Mouse (Mus musculus): ENCODE data around the gene Krtap14. TPM values are rescaled to one million over a fixed set of nuclear protein-coding genes. Genes with fewer than 3 reads are reported as not detected.

The Krtap14 gene
- not detected in 2 replicates for total RNA-seq (2015)
- not detected in 2 replicates for total RNA-seq (2017)

DNA sequence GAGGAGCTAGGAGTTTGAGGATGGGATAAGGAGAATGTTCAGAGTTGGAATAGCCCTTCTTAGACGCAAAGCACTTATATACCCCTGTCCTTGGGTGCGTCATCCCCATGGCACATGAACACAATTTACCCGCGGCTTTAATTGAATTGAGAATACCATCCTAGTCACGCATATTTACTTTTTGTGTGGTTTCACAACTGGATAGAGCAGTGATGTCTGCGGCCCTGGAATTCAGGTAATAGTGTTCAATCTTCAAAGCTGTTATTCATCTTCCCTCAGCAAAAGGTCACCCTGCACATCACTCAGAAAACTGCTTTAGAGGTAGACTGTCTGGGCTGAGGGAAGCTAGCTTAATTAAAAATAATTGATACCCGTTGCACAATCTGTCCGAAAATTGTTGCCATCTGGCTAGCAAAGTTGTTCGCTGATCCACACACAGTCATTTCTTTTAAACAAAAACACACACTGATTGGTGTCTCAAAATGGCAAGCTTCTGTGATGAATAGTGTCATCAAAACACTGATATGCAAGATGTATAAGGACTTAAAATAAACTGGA, at the start of gene Krtap14:
TSS of gene Krtap14 (minus strand) at position 51 of the 558 bp plus-strand sequence.
- ATAC-seq (replicated peaks; ENCODE audit: poor library complexity) = no peak

- ATAC-seq (replicated peaks; ENCODE audit: poor library complexity) = no peak
These were observed 48.2 kb upstream of the Krtap14 start, which contains the start of gene Krtap19-2 for GRCm38 (mm10) chr16:88874169-88874568. Gene Krtap19-2 (minus strand): TSS chr16:88874269.

DNA sequence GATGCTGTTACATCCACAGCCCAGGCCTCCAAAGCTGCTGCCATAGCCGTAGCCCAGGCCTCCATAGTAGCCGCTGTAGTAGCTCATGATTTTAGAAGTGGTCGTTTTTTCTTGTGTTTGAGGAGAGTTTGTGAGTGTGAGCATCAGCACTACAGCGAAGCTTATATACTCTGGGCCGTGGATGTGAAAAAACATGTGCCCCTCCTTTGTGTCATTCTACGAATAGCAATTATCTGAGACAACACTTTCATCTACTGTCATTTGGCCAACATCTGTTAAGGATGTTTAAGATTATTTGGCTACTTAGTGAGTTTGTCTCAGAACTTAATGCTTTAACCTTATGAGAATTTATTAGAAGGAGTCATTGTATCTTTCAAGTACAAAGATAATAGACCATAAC, 43.4 kb upstream of the Krtap14 start, which contains the start of gene Krtap19-1:
TSS of gene Krtap19-1 (minus strand) at position 101 of the 400 bp plus-strand sequence.
- no peak for ATAC-seq (replicated peaks; ENCODE audit: poor library complexity)

GRCm38 (mm10) chr16:88864887-88865407, 39.0 kb upstream of the Krtap14 start:
- ATAC-seq (replicated peaks; ENCODE audit: poor library complexity) = no peak

GRCm38 (mm10) chr16:88851450-88851849, 25.5 kb upstream of the Krtap14 start:
- ATAC-seq (replicated peaks; ENCODE audit: poor library complexity) = peak; percentile 77

DNA sequence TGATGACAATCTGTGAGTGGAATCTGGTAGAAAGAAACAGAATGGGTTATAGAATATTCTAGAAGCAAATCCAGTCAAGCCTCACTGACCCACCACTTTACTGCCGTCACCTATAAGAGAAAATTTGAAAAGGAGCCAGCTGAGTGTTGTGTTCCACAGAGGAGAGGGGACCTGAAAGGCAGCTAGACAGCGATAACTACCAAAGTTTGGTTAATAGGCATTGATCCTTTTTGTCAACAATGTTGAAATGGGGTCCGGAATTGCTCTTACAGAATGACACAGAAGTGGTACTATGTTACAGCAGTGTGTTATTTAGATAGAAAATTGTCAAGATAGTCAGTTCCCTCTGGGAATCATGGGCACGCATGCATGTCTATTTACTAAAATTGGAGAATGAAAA, 22.6 kb upstream of the Krtap14 start:
- ATAC-seq (replicated peaks; ENCODE audit: poor library complexity) = no peak

GRCm38 (mm10) chr16:88847363-88847762, 21.4 kb upstream of the Krtap14 start:
- ATAC-seq (replicated peaks; ENCODE audit: poor library complexity) = no peak

DNA sequence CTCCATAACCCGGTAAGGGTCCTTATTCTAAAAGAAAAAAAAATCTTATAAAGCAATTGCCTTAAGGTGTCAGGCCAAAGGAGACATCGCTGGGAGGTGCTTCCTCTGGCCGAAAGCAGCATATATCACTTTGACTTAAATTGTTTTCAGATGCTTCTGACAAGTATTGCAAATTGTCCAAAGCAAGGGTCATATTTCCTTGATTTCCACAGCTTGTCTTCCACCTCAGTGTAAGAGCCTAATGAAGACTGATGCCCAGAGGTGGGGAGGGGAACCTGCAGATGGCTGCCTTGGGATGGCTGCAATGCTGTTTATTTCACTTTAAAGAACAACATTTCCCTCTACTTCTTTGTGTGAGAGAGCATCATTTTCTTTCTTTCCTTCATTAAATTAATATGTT, 1.0 kb upstream of the Krtap14 start:
- no peak for ATAC-seq (replicated peaks; ENCODE audit: poor library complexity)

GRCm38 (mm10) chr16:88823736-88824135, 2.2 kb downstream of the Krtap14 start:
- ATAC-seq (replicated peaks; ENCODE audit: poor library complexity) = peak; percentile 34; the same call in 1 of the 2 replicates

GRCm38 (mm10) chr16:88820066-88820465, 5.9 kb downstream of the Krtap14 start, which contains the start of gene Krtap15:
Gene Krtap15 (plus strand): TSS chr16:88820215.
- no peak for ATAC-seq (replicated peaks; ENCODE audit: poor library complexity)

DNA sequence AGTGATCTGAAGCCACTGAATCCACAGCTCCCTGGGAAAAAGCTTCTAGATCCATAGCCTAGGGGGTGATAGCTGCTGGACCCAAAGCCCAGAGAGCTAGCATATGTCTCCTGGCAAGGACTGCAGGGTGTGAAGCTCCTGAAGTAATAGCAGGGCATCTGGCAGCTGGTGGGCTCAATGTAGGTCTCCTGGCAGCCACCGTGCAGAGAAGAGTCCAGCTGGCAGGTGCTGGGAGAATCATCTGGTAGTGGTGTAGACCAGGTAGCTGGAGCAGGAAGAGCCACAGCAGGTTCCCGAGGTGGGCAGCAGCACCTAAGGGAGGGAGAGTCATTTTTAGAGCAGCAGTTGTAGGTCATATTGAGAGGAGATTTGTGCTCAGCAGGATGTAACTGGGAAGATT, 14.1 kb downstream of the Krtap14 start, which contains the start of gene Gm20741:
TSS of gene Gm20741 (minus strand) at position 394 of the 400 bp plus-strand sequence.
- ATAC-seq (replicated peaks; ENCODE audit: poor library complexity) = no peak

- ATAC-seq (replicated peaks; ENCODE audit: poor library complexity) = no peak
These were observed 39.2 kb downstream of the Krtap14 start for GRCm38 (mm10) chr16:88786786-88787185.

DNA sequence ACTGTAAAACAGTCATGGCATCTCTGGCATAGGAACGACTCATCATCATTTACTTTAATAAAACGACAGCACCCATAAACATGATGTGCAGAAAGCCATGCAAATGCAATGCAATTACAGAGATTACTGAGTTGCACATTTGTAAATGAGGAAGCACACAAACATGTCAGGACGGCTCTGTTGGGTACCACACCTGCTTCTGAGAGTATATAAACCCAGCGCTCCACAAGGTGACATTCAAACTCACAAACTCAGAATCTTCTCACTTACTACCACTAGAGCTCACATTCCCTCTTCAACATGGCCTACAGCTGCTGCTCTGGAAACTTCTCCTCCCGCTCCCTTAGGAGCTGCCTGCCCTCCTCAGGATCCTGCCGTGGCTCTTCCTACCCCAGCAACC, 48.3 kb downstream of the Krtap14 start, which contains the start of gene Gm5965:
TSS of gene Gm5965 (plus strand) at position 301 of the 400 bp plus-strand sequence.
- ATAC-seq (replicated peaks; ENCODE audit: poor library complexity) = no peak

DNA sequence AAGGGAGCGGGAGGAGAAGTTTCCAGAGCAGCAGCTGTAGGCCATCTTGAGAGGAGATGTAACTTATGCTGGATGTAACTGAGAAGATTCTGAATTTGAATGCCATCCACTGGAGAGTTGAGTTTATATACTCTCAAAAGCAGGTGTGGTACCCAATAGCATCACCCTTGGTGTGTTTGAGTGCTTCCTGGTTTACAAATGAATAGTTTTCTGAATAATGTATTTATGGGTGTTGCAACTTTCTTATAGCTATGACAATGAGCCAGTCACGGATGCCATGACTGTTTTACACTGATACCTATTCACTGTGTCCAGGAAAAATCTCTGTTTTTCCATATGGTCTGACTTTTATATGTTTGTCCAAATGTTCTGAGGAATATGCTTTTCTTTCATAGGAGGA, 51.8 kb downstream of the Krtap14 start, which contains the start of gene 2310057N15Rik:
TSS of gene 2310057N15Rik (minus strand) at position 101 of the 400 bp plus-strand sequence.
- ATAC-seq (replicated peaks; ENCODE audit: poor library complexity) = no peak

Other genes with a start within 250 kb of the Krtap14 start
- gene Krtap24-1, start 213.9 kb downstream of the Krtap14 start, total RNA-seq (2015) = not detected in 2 replicates
- not detected in 2 replicates for gene Krtap24-1, start 213.9 kb downstream of the Krtap14 start, total RNA-seq (2017)
- gene 2310079G19Rik, start 198.5 kb downstream of the Krtap14 start, total RNA-seq (2015) = not detected in 2 replicates
- gene 2310079G19Rik, start 198.5 kb downstream of the Krtap14 start, total RNA-seq (2017) = not detected in 2 replicates
- not detected in 2 replicates for gene Krtap26-1, start 178.3 kb downstream of the Krtap14 start, total RNA-seq (2015)
- not detected in 2 replicates for gene Krtap26-1, start 178.3 kb downstream of the Krtap14 start, total RNA-seq (2017)
- gene Krtap27-1, start 154.5 kb downstream of the Krtap14 start, total RNA-seq (2015) = not detected in 2 replicates
- gene Krtap27-1, start 154.5 kb downstream of the Krtap14 start, total RNA-seq (2017) = not detected in 2 replicates
- gene 2310061N02Rik, start 118.2 kb downstream of the Krtap14 start, total RNA-seq (2015) = not detected in 2 replicates
- gene 2310061N02Rik, start 118.2 kb downstream of the Krtap14 start, total RNA-seq (2017) = not detected in 2 replicates
- gene Krtap13-1, start 97.3 kb downstream of the Krtap14 start, total RNA-seq (2015) = not detected in 2 replicates
- gene Krtap13-1, start 97.3 kb downstream of the Krtap14 start, total RNA-seq (2017) = not detected in 2 replicates
- not detected in 2 replicates for gene Krtap13, start 74.5 kb downstream of the Krtap14 start, total RNA-seq (2015)
- not detected in 2 replicates for gene Krtap13, start 74.5 kb downstream of the Krtap14 start, total RNA-seq (2017)
- not detected in 2 replicates for gene 2310034C09Rik, start 67.3 kb downstream of the Krtap14 start, total RNA-seq (2015)
- not detected in 2 replicates for gene 2310034C09Rik, start 67.3 kb downstream of the Krtap14 start, total RNA-seq (2017)
- gene 2310057N15Rik, start 51.9 kb downstream of the Krtap14 start, total RNA-seq (2015) = not detected in 2 replicates
- not detected in 2 replicates for gene 2310057N15Rik, start 51.9 kb downstream of the Krtap14 start, total RNA-seq (2017)
- not detected in 2 replicates for gene Gm5965, start 48.2 kb downstream of the Krtap14 start, total RNA-seq (2015)
- not detected in 2 replicates for gene Gm5965, start 48.2 kb downstream of the Krtap14 start, total RNA-seq (2017)
- gene Gm20741, start 13.9 kb downstream of the Krtap14 start, total RNA-seq (2015) = not detected in 2 replicates
- not detected in 2 replicates for gene Gm20741, start 13.9 kb downstream of the Krtap14 start, total RNA-seq (2017)
- not detected in 2 replicates for gene Krtap15, start 5.9 kb downstream of the Krtap14 start, total RNA-seq (2015)
- gene Krtap15, start 5.9 kb downstream of the Krtap14 start, total RNA-seq (2017) = not detected in 2 replicates
- not detected in 2 replicates for gene Krtap19-1, start 43.3 kb upstream of the Krtap14 start, total RNA-seq (2015)
- not detected in 2 replicates for gene Krtap19-1, start 43.3 kb upstream of the Krtap14 start, total RNA-seq (2017)
- not detected in 2 replicates for gene Krtap19-2, start 48.1 kb upstream of the Krtap14 start, total RNA-seq (2015)
- not detected in 2 replicates for gene Krtap19-2, start 48.1 kb upstream of the Krtap14 start, total RNA-seq (2017)
- not detected in 2 replicates for gene Krtap19-3, start 51.9 kb upstream of the Krtap14 start, total RNA-seq (2015)
- gene Krtap19-3, start 51.9 kb upstream of the Krtap14 start, total RNA-seq (2017) = not detected in 2 replicates
- not detected in 2 replicates for gene Krtap19-4, start 58.9 kb upstream of the Krtap14 start, total RNA-seq (2015)
- not detected in 2 replicates for gene Krtap19-4, start 58.9 kb upstream of the Krtap14 start, total RNA-seq (2017)
- gene Krtap19-5, start 70.3 kb upstream of the Krtap14 start, total RNA-seq (2015) = not detected in 2 replicates
- not detected in 2 replicates for gene Krtap19-5, start 70.3 kb upstream of the Krtap14 start, total RNA-seq (2017)
- gene Krtap19-9b, start 106.1 kb upstream of the Krtap14 start, total RNA-seq (2015) = not detected in 2 replicates
- not detected in 2 replicates for gene Krtap19-9b, start 106.1 kb upstream of the Krtap14 start, total RNA-seq (2017)
- gene Krtap16-3, start 136.7 kb upstream of the Krtap14 start, total RNA-seq (2015) = not detected in 2 replicates
- gene Krtap16-3, start 136.7 kb upstream of the Krtap14 start, total RNA-seq (2017) = not detected in 2 replicates
- gene Krtap22-2, start 184.6 kb upstream of the Krtap14 start, total RNA-seq (2015) = not detected in 2 replicates
- gene Krtap22-2, start 184.6 kb upstream of the Krtap14 start, total RNA-seq (2017) = not detected in 2 replicates
- not detected in 2 replicates for gene Gm10229, start 189.1 kb upstream of the Krtap14 start, total RNA-seq (2015)
- not detected in 2 replicates for gene Gm10229, start 189.1 kb upstream of the Krtap14 start, total RNA-seq (2017)
- not detected in 2 replicates for gene Krtap6-1, start 205.6 kb upstream of the Krtap14 start, total RNA-seq (2015)
- not detected in 2 replicates for gene Krtap6-1, start 205.6 kb upstream of the Krtap14 start, total RNA-seq (2017)
- not detected in 2 replicates for gene Gm10228, start 215.3 kb upstream of the Krtap14 start, total RNA-seq (2015)
- gene Gm10228, start 215.3 kb upstream of the Krtap14 start, total RNA-seq (2017) = not detected in 2 replicates
- gene Krtap6-5, start 221.7 kb upstream of the Krtap14 start, total RNA-seq (2015) = not detected in 2 replicates
- not detected in 2 replicates for gene Krtap6-5, start 221.7 kb upstream of the Krtap14 start, total RNA-seq (2017)
- not detected in 2 replicates for gene 1110025L11Rik, start 237.9 kb upstream of the Krtap14 start, total RNA-seq (2015)
- gene 1110025L11Rik, start 237.9 kb upstream of the Krtap14 start, total RNA-seq (2017) = not detected in 2 replicates